13 mouse cellular contexts compared by ENCODE assay signal in genomic region chr8:123337475-123337874, GRCm38 (mm10). TPM values are rescaled to one million over a fixed set of nuclear protein-coding genes. Genes with fewer than 3 reads are reported as not detected.
"Had no signal": no experiment of that assay in that cellular context is flagged by ENCODE, and none has a peak within 500 bp of the region (broad histone marks: within the 10 kb centered on the region; RNA-seq: fewer than 3 reads in every experiment).

No protein-coding gene starts in this region.

- H3K4me2 ChIP-seq: hindbrain, embryonic 15.5 days; limb, embryonic 12.5 days; liver, embryonic 13.5 days; midbrain, embryonic 13.5 days had no signal

- H3K27me3 ChIP-seq: hindbrain, embryonic 15.5 days; midbrain, embryonic 13.5 days had no signal

- H3K9ac ChIP-seq: hindbrain, embryonic 15.5 days; limb, embryonic 12.5 days; liver, embryonic 13.5 days; liver, postnatal 0 days; midbrain, embryonic 13.5 days had no signal

- H3K4me3 ChIP-seq: hindbrain, embryonic 15.5 days; limb, embryonic 12.5 days; liver, embryonic 13.5 days; midbrain, embryonic 13.5 days had no signal

- ATAC-seq: inflammation-experienced regulatory T-cells, adult 6 months; liver, postnatal 0 days; lung, postnatal 0 days; midbrain, embryonic 13.5 days had no signal

- H3K9me3 ChIP-seq: hindbrain, embryonic 15.5 days; limb, embryonic 12.5 days; liver, embryonic 13.5 days; midbrain, embryonic 13.5 days had no signal

- DNase-seq: layer of hippocampus, adult 9-11 months; layer of hippocampus, postnatal 36 days; liver; liver, embryonic 13.5 days; liver, postnatal 0 days; right cerebral cortex, adult 18-20 months; right cerebral cortex, postnatal 25 days; thymus, postnatal 36 days had no signal

- H3K27ac ChIP-seq: hindbrain, embryonic 15.5 days; limb, embryonic 12.5 days; liver, embryonic 13.5 days; midbrain, embryonic 13.5 days had no signal

- H3K36me3 ChIP-seq: limb, embryonic 12.5 days had no signal

RNA-seq across cellular contexts. Expression of gene Spire2, which starts 5.0 kb away (rescaled TPM):
- polyA plus RNA-seq: inflammation-experienced regulatory T-cells, adult 6 months had no signal
